Mouse (Mus musculus) midbrain, embryonic 12.5 days (tissue): Measurements from ENCODE around the gene Cdca3. TPM values are rescaled to one million over a fixed set of nuclear protein-coding genes. Genes with fewer than 3 reads are reported as not detected.

Experiments used
- polyA plus RNA-seq: library from polyadenylated mRNA; unstranded; fragments of >200 nt; fragmentation: Nextera tagmentation; extraction: Ambion mirVana; gene quantifications from 2 replicates; pipeline ENCODE4 v1.2.1, GENCODE M21; 2016

Gene Cdca3
- polyA plus RNA-seq, 1 experiment from 2014 or later, result 169 TPM

Other genes with a start within 250 kb of the Cdca3 start
- 0.21 TPM in 1 of 2 replicates, not detected in the other for gene C1s2, start 193.5 kb upstream of the Cdca3 start, polyA plus RNA-seq
- 37.5 and 37.9 TPM in 2 replicates for gene Lpcat3, start 166.5 kb upstream of the Cdca3 start, polyA plus RNA-seq
- gene Emg1, start 117.4 kb upstream of the Cdca3 start, polyA plus RNA-seq, result 161 and 170 TPM in 2 replicates
- 308 and 315 TPM in 2 replicates for gene Phb2, start 117.2 kb upstream of the Cdca3 start, polyA plus RNA-seq
- gene Ptpn6, start 90.8 kb upstream of the Cdca3 start, polyA plus RNA-seq, result 5.2 and 5.6 TPM in 2 replicates
- gene Grcc10, start 88.2 kb upstream of the Cdca3 start, polyA plus RNA-seq, result 523 and 554 TPM in 2 replicates
- not detected in 2 replicates for gene Gm45234, start 73.5 kb upstream of the Cdca3 start, polyA plus RNA-seq
- gene Atn1, start 73.0 kb upstream of the Cdca3 start, polyA plus RNA-seq, result 15.6 and 18.0 TPM in 2 replicates
- gene Eno2, start 59.9 kb upstream of the Cdca3 start, polyA plus RNA-seq, result 9.0 and 9.4 TPM in 2 replicates
- 2.3 and 4.6 TPM in 2 replicates for gene Lrrc23, start 49.8 kb upstream of the Cdca3 start, polyA plus RNA-seq
- 8.1 and 8.6 TPM in 2 replicates for gene Spsb2, start 20.9 kb upstream of the Cdca3 start, polyA plus RNA-seq
- 423 and 428 TPM in 2 replicates for gene Tpi1, start 15.3 kb upstream of the Cdca3 start, polyA plus RNA-seq
- 213 and 214 TPM in 2 replicates for gene Usp5, start 63 bp upstream of the Cdca3 start, polyA plus RNA-seq
- 5.5 TPM in 2 replicates for gene Gnb3, start 10.7 kb downstream of the Cdca3 start, polyA plus RNA-seq
- 21.4 and 25.6 TPM in 2 replicates for gene P3h3, start 28.2 kb downstream of the Cdca3 start, polyA plus RNA-seq
- gene Gpr162, start 34.4 kb downstream of the Cdca3 start, polyA plus RNA-seq, result 11.8 and 11.9 TPM in 2 replicates
- gene Cd4, start 58.7 kb downstream of the Cdca3 start, polyA plus RNA-seq, result 0.20 TPM in 1 of 2 replicates, not detected in the other
- 1.9 and 3.1 TPM in 2 replicates for gene Lag3, start 82.2 kb downstream of the Cdca3 start, polyA plus RNA-seq
- 525 and 672 TPM in 2 replicates for gene Ptms, start 90.6 kb downstream of the Cdca3 start, polyA plus RNA-seq
- 452 and 459 TPM in 2 replicates for gene Mlf2, start 101.8 kb downstream of the Cdca3 start, polyA plus RNA-seq
- gene Cops7a, start 136.0 kb downstream of the Cdca3 start, polyA plus RNA-seq, result 100 and 105 TPM in 2 replicates
- gene Pianp, start 167.1 kb downstream of the Cdca3 start, polyA plus RNA-seq, result 6.7 and 7.7 TPM in 2 replicates
- 18.0 and 20.6 TPM in 2 replicates for gene Zfp384, start 179.6 kb downstream of the Cdca3 start, polyA plus RNA-seq
- 163 and 171 TPM in 2 replicates for gene Ing4, start 210.2 kb downstream of the Cdca3 start, polyA plus RNA-seq
- 18.0 and 18.9 TPM in 2 replicates for gene Acrbp, start 220.1 kb downstream of the Cdca3 start, polyA plus RNA-seq
- 0.16 and 0.26 TPM in 2 replicates for gene Lpar5, start 238.4 kb downstream of the Cdca3 start, polyA plus RNA-seq